Mouse (Mus musculus): Measurements from ENCODE around the gene Kif23. TPM values are rescaled to one million over a fixed set of nuclear protein-coding genes. Genes with fewer than 3 reads are reported as not detected.

Kif23 gene
- total RNA-seq (2014; fragmentation: Nextera tagmentation): 32.7 and 46.7 TPM in 2 replicates
- total RNA-seq (2017): 146 and 173 TPM in 2 replicates

- ATAC-seq (replicated peaks; ENCODE audit: poor library complexity, severe bottlenecking): peak; percentile 87
Observed at GRCm38 (mm10) chr9:61946623-61947401, at the start of gene Kif23. Gene Kif23, minus strand, starts transcription at chr9:61946774.

GRCm38 (mm10) chr9:61991158-61991557, 44.6 kb upstream of the Kif23 start:
- ATAC-seq (replicated peaks; ENCODE audit: poor library complexity, severe bottlenecking): no peak

GRCm38 (mm10) chr9:61990738-61991137, 44.2 kb upstream of the Kif23 start:
- no peak for ATAC-seq (replicated peaks; ENCODE audit: poor library complexity, severe bottlenecking)

DNA sequence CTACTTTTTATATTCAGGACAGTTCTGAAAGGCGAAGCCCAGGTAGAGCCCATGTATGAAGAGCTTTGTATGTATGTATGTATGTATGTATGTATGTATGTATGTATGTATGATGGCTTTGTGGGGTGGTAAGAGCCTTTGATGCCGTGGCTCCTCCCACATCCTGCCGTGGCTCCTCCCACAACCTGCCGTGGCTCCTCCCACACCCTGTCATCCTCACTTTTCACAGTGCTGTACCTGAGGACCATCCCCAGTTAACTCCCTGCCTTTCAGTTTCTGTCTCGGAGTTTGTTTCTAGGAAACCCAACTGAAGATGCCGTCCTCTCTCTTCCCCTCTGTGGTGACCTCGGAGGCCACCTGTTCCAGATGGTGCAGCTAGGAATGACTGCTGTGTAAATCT, 39.5 kb upstream of the Kif23 start:
- no peak for ATAC-seq (replicated peaks; ENCODE audit: poor library complexity, severe bottlenecking)

- 0 out of 2 replicates have a peak, but pooled peaks have one; percentile 18 for ATAC-seq (replicated peaks; ENCODE audit: poor library complexity, severe bottlenecking)
Observed at GRCm38 (mm10) chr9:61985183-61985863, 38.7 kb upstream of the Kif23 start.

GRCm38 (mm10) chr9:61982940-61983620, 36.5 kb upstream of the Kif23 start:
- peak; percentile 81 for ATAC-seq (replicated peaks; ENCODE audit: poor library complexity, severe bottlenecking)

- peak; percentile 66 for ATAC-seq (replicated peaks; ENCODE audit: poor library complexity, severe bottlenecking)
Observed at GRCm38 (mm10) chr9:61981876-61982275, 35.3 kb upstream of the Kif23 start.

GRCm38 (mm10) chr9:61979983-61980382, 33.4 kb upstream of the Kif23 start:
- ATAC-seq (replicated peaks; ENCODE audit: poor library complexity, severe bottlenecking): no peak

- ATAC-seq (replicated peaks; ENCODE audit: poor library complexity, severe bottlenecking): peak; percentile 72
Observed at GRCm38 (mm10) chr9:61977258-61977945, 30.8 kb upstream of the Kif23 start.

GRCm38 (mm10) chr9:61972031-61972430, 25.5 kb upstream of the Kif23 start:
- no peak for ATAC-seq (replicated peaks; ENCODE audit: poor library complexity, severe bottlenecking)

- peak; percentile 63 for ATAC-seq (replicated peaks; ENCODE audit: poor library complexity, severe bottlenecking)
Observed at GRCm38 (mm10) chr9:61971045-61971444, 24.5 kb upstream of the Kif23 start.

GRCm38 (mm10) chr9:61967357-61967756, 20.8 kb upstream of the Kif23 start:
- ATAC-seq (replicated peaks; ENCODE audit: poor library complexity, severe bottlenecking): no peak

DNA sequence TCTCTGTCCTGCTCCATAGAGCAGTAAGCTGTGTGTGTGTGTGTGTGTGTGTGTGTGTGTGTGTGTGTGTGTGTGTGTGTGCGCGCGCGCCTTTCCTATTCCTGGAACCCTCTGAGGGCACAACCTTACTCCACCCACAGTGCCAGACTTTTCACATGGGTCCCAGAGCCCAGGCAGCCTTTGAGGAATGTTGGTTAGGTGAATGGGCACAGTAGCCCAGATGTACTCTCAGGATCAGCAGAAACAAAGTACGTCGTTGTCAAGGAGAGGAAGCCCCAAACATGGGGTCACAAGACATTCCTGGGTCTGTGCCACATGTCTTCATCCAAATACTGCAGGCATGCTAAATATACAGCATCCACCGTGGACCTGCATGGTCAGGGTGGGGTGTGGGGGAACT, 19.4 kb upstream of the Kif23 start:
- no peak for ATAC-seq (replicated peaks; ENCODE audit: poor library complexity, severe bottlenecking)

DNA sequence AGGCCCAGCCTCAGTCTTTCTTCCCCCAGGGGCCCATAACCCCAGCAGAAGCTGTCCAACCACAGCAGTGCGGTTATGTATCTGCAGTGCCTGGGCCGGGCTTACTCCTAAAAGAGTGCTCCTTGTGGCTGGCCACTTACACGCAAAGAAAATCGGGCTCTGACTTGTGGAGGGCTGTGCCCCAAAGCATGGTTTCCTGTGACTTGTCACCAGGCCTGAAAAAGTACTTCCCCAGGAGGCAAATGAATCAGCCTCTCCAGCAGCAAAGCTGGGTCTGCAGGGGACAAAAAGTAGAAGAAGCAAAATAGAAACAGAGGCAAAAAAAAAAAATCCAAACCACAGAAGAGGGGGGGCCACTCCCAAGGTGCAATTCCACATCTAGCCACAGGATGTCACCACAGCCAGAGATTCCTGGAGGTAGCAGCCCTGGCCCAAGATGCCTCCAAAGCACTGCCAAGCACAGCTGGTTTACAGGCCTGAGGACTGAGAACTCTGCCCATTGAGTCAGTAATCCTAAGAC, 18.9 kb upstream of the Kif23 start:
- peak; percentile 77 for ATAC-seq (replicated peaks; ENCODE audit: poor library complexity, severe bottlenecking)

DNA sequence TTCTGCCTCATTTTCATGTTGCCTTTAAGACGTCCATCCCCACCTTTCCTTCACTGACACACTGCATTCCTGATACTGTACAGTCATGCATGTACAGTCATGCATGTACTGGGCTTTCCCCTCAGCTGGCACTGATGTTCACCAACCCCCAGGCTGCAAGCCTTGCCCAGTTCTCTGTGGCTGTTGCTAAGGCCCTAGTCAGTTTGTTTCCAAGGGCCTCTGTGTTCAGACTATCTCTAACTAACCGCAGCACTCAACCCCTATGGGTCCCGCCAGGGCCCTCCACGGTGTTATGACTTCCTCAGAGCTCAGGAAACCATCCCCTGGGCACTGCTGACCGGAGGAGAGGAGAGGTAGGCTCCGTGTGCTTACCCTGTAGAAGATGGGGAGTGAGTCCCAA, 16.8 kb upstream of the Kif23 start:
- ATAC-seq (replicated peaks; ENCODE audit: poor library complexity, severe bottlenecking): peak; percentile 41

GRCm38 (mm10) chr9:61961181-61961580, 14.6 kb upstream of the Kif23 start:
- ATAC-seq (replicated peaks; ENCODE audit: poor library complexity, severe bottlenecking): no peak

DNA sequence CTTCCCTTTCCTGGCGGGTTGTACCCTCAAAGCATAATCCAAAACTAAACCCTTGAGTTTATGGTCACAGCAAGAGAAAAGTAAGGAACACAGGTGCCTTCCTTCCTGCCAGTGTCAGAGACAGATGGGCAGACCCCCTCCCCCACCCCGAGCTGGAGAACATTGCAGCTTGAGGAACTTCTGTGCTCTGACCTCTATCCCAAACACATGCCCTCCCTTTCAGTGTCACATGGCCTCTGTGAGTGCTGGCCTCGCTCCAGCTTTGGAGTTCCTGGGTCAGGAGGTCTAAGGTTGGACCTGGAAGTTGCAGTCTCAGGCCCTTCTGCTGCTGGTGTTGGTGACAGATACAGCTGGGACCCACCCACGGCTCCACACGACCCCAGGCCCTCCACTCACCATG, 14.2 kb upstream of the Kif23 start:
- peak; percentile 13 for ATAC-seq (replicated peaks; ENCODE audit: poor library complexity, severe bottlenecking)

- ATAC-seq (replicated peaks; ENCODE audit: poor library complexity, severe bottlenecking): no peak
Observed at GRCm38 (mm10) chr9:61959921-61960569, 13.5 kb upstream of the Kif23 start.

GRCm38 (mm10) chr9:61954707-61955106, 8.1 kb upstream of the Kif23 start:
- ATAC-seq (replicated peaks; ENCODE audit: poor library complexity, severe bottlenecking): peak; percentile 76

GRCm38 (mm10) chr9:61952241-61952640, 5.7 kb upstream of the Kif23 start:
- no peak for ATAC-seq (replicated peaks; ENCODE audit: poor library complexity, severe bottlenecking)

Measured in granulocyte monocyte progenitor cell, adult 5-6 weeks (primary cell).